Mouse (Mus musculus): ENCODE results near the gene Cyth3.

The Cyth3 gene

DNA sequence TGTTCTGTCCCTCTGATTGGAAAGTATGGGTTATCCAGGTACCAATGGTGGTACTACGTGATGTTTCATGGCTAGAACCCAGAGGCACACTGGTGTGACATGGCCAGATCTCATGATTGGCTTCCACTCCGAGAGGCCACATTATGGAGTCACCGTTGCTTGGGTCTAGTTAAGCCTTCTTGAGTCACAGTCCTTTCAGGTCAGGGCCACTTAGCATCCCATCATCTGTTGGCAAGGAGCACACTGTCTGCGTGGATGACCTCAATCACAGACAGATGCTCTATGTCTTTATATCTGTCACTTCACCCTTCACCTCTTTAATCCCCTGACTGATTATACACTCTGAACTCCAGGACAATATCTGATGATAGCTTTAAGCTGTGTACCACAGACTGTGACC is 6.1 kb upstream of the Cyth3 start:
- DNase-seq (ENCODE audit: extremely low read depth, low read depth) = no peak

- DNase-seq (ENCODE audit: extremely low read depth, low read depth) = no peak
These were observed 5.5 kb upstream of the Cyth3 start for GRCm38 (mm10) chr5:143616657-143617329.

GRCm38 (mm10) chr5:143617487-143618209 is 4.6 kb upstream of the Cyth3 start:
- no peak for DNase-seq (ENCODE audit: extremely low read depth, low read depth)

DNA sequence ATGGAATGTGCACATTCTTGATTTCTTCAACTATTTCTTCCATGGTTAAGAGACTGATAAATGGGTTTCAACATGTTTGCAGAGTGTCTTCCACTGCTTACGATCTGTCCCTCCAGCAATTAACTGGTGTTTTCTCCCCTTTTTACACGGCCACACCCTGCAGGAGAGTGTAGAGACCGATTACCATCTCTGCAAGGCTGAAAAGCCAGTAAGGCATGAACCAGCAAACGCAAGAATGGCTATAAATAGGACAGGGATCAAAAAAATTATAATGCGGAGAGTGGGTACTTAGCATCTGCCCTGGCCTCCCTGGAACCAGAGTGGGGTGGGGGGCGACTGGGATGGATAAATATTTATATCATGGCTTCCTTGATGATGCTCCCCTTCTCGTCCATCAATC is 3.7 kb upstream of the Cyth3 start:
- no peak for DNase-seq (ENCODE audit: extremely low read depth, low read depth)

DNA sequence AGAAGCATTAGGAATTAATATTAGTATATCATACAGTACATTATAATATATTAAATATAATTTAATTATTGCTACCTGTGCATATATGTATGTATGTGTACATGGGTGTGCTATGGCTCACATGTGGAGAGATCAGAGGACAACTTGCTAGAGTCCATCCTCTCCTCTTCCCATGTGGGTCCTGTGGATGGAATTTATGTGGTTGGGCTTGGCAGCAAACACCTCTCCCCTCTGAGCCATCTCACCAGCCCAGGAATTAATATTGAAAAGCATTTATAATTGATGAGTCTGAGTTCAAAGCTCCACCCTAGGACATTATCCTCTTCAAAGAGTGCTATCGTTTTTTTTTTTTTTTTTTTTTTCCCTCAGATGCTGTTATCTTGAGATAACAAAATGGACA is 2.1 kb upstream of the Cyth3 start:
- no peak for DNase-seq (ENCODE audit: extremely low read depth, low read depth)

GRCm38 (mm10) chr5:143620941-143621340 is 1.3 kb upstream of the Cyth3 start:
- DNase-seq (ENCODE audit: extremely low read depth, low read depth) = no peak

DNA sequence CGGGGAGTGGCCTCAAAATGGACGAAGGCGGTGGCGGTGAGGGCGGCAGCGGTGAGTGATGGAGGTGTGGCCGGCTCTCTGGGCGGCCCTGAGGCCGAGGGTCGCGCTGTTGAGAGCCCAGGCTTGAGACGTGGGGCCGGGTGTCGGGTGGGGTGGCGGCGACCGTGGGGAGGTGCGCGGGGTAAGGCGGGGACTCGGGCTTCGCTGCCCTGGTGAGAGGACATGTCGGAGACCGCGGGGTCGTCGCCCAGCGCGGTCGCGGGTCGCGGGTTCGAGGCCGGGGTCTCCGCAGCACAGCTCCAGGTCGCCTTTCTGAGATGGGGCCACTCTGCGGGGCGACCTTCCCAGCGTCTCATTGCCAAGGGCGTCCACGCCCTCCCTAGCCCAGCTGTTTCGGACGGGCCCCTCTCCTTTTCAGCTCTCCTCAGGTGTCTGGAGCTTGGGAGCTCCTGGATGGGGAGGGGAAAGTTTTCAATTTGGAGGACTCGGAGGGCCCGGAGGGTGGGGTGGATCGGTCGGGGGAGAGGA is 440 bp downstream of the Cyth3 start:
- DNase-seq (ENCODE audit: extremely low read depth, low read depth) = no peak

DNA sequence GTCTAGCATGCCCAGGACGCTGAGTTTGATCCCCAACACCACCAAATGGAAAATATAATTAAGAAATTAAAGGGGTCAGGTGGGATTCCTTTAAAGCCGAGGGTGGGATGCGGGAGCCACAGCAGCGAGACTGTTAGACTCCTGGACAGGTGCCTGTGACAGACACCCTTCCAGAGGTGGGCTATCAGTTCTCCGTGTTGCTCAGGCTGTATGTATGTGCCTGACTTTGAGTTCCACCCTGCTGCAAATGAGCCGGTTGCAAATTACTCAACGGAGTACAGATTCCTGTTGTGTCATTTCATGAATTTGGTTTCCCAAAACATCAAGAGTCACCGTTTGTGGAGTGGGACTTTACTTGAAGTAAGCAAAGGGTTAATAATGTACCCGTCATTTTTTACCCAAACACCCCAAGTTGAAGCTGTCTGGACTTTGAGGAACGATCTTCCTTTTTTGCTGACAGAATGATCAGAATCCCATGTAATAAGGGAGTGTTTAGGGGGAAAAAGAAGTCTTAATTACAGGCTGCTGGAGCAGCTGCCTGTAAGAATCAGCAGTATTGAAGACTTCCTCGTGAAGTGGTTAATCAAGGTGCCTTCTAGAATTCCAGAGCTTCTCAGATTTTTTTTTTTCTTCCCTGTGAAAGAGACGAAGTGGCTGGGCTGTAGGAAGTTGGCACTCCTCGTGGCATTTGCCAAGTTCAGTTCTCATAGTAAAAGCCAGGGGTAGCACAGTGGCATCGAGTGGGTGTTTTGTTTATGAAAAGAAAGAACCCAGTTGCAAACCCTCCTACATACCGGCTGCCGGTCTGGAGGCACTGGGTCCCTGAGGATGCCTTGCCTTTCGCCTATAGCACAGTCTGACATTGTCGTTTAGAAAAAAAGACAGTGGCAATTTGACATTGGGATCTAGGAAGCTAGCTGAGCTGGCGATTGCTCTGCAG is 1.4 kb downstream of the Cyth3 start:
- no peak for DNase-seq (ENCODE audit: extremely low read depth, low read depth)

GRCm38 (mm10) chr5:143624449-143624848 is 2.2 kb downstream of the Cyth3 start:
- no peak for DNase-seq (ENCODE audit: extremely low read depth, low read depth)

DNA sequence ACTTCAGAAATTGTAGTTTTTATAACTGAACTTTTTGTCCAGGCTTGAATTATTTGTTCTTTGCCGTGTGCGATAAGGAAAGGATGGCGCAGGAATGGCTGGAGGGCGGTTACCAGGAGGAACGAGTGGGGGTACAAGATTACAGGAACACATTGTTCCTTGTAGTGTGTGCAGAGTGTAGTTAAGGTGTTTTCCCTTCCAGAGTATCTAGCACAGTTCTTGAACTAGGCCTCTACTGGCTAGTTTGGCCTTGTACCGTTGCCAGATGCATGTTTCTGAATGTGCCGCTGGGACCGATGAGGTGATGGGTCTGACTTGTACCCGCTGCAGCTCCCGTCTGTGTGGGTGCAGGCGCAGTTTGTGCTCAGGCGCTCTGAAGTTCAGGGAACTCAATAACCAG is 3.2 kb downstream of the Cyth3 start:
- DNase-seq (ENCODE audit: extremely low read depth, low read depth) = peak; percentile 81

DNA sequence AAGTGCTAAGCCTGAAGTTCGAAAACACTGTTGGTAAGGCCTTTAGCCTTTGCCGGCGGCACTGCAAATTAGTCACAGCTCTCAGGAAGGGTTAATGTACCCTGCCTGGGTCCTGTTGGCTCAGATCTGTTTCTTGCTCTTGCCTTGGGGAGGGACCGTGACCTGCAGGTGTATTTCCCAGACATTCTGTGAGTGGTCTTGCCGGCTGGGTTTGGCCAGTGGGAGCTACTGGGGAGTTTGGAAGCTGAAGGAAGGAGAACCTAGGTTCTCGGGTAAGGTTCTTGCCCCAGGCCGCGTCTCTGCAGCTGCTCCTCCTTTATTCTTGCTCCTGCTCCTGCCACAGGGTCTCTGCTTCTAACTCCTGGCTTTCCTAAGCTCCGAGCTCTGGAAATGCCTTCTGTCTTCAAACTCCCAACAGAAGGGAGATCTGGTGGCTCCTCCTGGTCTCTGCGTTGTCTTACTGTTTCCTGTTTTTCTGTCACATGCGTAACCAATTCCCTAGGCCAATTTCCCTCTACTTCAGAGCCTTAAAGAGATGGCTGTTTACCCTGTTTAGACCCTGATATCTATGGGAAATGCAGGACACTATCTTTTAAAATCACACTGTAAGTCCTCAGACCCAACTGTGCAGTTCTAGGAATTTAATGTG is 3.8 kb downstream of the Cyth3 start:
- peak; percentile 53 for DNase-seq (ENCODE audit: extremely low read depth, low read depth)

DNA sequence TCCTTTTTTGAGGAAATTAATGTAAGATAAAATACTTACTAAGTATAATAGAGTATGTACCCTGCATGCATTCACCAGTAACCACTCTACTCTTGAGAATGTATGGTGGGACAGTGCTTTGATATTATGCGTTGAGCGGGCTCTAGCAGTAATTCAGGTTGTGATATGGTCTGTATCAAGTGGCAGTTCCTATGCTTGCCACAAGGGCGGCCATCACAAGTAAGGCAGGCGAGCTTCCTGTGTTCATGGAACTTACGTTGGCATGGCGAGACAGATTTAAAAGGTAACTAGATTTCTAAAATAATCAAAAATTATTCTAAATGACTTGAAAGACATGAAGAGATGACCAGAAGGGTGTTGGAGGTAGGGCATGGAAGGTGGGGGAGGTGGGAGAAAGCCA is 5.3 kb downstream of the Cyth3 start:
- DNase-seq (ENCODE audit: extremely low read depth, low read depth) = no peak

- no peak for DNase-seq (ENCODE audit: extremely low read depth, low read depth)
These were observed 5.7 kb downstream of the Cyth3 start for GRCm38 (mm10) chr5:143627926-143628325.

- no peak for DNase-seq (ENCODE audit: extremely low read depth, low read depth)
These were observed 7.4 kb downstream of the Cyth3 start for GRCm38 (mm10) chr5:143629686-143630085.

GRCm38 (mm10) chr5:143630214-143630613 is 8.0 kb downstream of the Cyth3 start:
- DNase-seq (ENCODE audit: extremely low read depth, low read depth) = no peak

GRCm38 (mm10) chr5:143630738-143631137 is 8.5 kb downstream of the Cyth3 start:
- DNase-seq (ENCODE audit: extremely low read depth, low read depth) = no peak

DNA sequence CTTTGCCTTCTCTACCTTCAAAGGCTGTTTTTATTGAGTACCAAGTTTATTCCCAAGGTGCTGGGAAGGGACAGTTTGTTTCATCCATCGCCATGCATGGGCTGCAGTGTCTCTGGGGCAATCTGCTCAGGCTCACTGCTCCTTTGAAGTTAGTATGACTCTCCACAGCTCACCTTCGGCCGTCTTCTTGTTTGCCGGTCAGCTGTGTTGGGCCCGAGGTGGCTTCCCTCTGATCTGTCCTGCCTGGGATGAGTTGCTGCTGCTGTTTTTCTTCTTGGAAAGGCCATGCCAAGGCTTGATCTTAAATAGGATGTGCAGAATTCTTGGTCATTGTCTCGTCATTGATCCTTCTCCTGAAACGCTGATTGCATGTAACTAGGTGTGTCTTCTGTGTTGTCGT is 9.3 kb downstream of the Cyth3 start:
- no peak for DNase-seq (ENCODE audit: extremely low read depth, low read depth)

GRCm38 (mm10) chr5:143632674-143633557 is 10.7 kb downstream of the Cyth3 start:
- DNase-seq (ENCODE audit: extremely low read depth, low read depth) = no peak

GRCm38 (mm10) chr5:143633558-143633871 is 11.3 kb downstream of the Cyth3 start:
- no peak for DNase-seq (ENCODE audit: extremely low read depth, low read depth)

- DNase-seq (ENCODE audit: extremely low read depth, low read depth) = no peak
These were observed 11.6 kb downstream of the Cyth3 start for GRCm38 (mm10) chr5:143633877-143634276.

Data from MEL-GATA-1-ER (cell line).